Mouse (Mus musculus) lung, postnatal 0 days (tissue): ENCODE results near the gene Tnnt2.

Experiments used
- CTCF ChIP-seq: IDR thresholded peaks from 2 replicates; pipeline ENCODE4 v1.5.1; 2016; ENCODE audit warnings: antibody characterized with exemption, mild to moderate bottlenecking
- EP300 ChIP-seq: IDR thresholded peaks from 2 replicates; pipeline ENCODE4 v1.6.1; 2016; ENCODE audit warnings: antibody characterized with exemption, mild to moderate bottlenecking, control low read depth

DNA sequence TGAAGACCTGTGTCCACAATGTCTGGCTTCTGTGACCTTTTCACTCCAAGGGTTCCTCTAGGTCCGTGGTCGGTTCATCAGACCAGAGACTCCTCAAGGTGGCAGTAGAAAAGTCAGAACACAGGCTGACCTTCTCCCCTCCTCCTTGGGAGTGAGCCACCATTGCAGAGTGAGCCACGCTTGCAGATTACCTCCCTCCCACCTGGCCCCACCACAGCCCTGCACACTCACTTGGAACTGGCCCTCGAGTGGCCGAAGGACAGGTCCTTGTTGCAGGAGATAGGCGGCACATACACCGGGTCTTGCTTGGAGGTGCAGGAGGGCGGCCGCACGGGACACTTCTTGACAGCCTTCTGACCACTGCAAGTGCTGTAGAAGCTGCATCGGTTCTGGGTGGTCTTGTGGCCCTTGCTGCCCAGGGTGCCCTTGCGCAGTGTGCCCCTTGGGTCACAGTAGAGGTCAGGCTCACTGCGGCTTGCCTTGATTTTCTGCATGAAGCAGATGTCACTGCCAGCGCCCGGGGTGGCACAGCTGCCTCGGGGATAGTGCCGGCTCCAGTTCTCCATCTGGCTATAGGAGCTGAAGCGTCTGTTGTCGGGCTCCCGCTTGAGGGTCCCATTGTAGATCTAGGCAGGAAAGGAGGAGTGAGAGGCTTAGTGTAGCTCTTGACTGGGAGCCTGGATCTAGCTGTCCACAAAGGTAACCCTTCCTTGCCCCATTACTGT, 53.5 kb downstream of the Tnnt2 start:
- no peak for TF ChIP-seq CTCF
- no peak for TF ChIP-seq EP300
